Mouse (Mus musculus): ENCODE data around the gene 2310057M21Rik.
A peak's percentile ranks its signal among the peaks of the same experiment; 100 is the strongest.

2310057M21Rik gene

DNA sequence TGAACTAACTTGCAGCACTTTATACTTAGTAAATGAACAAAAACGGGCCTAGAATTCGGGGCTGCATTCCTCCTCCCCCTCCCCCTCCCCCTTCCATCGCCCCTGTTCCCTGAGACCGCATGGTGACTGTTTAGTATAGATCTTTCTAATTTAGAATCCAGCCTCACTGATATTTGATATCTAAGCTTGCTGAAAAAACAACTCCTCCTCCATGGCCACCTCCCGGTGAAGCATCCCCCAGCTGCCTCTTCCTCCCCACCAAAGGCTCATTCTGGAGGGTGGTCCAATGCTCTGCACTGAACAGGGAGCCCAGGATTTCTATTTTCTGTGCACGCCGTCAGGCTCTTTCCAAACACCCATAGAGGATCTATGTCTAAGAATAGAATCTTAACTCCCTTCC is 44.2 kb downstream of the 2310057M21Rik start:
- no peak for DNase-seq (ENCODE audit: low read depth)

DNA sequence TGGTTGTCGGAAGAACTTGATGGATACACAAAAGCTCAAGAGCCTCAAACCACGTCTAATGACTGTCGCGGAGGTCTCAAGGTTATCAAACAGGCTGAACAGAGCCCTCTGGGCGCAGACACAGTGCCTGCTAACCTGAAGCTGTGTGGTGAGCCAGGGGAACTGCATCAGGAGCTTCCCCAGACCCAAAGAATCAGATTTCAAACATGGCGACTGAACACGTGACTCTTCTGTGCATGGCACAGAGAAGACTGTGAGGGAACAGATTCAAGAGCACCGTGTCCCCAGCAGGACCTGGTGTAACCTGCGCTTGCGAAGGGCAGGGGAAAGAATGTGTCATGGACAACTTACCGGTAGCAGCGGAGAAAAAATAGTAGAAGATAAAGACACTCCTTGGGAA is 45.0 kb downstream of the 2310057M21Rik start:
- no peak for DNase-seq (ENCODE audit: low read depth)

DNA sequence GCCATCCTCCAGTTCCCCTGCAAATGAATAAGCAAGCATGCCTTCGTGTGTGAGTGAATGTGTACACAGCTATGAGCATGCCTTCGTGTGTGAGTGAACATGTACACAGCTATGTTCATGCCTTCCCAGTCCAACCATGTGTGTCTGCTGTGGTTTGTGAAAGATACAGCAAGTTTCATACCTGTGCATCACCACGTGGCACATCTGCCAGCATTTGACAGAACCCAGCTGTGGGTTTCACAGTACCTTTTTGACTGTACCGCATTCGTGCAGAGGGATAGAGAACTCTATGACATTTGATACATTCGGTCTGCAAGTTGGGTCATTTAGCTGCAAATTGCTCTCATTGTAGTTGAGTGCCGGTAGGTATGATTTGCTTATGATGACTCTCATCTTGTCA is 48.1 kb downstream of the 2310057M21Rik start:
- DNase-seq (ENCODE audit: low read depth) = no peak

DNA sequence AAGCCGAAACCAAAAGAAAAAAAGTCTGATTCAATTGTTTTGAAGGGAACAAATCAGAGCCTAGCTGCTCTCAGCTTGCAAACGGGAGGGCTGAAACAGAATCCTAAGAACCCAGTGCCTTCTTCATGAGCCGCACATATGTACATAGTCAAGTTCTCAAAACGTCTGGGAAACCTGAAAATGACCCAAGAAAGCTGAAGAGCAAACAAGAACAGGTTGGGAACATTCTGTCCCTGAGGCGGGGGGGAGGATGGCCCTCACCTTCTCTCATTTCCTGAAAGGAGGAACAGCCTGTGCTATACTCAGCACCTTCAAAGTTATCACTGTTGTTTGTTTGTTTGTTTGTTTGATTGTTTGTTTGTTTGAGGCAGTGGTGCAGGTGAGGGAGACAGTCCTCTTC is 55.8 kb downstream of the 2310057M21Rik start:
- DNase-seq (ENCODE audit: low read depth) = no peak

DNA sequence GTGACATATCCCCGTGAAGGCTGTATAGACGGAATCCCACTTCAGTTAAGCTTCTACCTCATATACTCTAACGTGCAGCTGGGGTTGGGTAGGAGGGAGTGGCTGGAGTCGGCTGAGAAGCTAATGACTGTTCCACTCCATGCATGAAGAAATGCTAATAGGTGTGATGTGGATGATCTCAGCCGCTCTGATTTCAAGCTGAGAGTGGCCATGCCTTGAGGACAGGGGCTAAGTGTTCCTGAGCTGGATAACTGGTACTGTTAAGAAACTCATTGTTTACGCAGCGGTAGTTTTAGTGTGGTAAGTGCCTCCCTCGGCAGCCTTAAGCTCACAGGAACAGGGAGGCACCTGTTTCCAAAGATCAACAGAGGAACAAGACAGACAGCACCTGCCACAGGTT is 59.2 kb downstream of the 2310057M21Rik start:
- no peak for DNase-seq (ENCODE audit: low read depth)

DNA sequence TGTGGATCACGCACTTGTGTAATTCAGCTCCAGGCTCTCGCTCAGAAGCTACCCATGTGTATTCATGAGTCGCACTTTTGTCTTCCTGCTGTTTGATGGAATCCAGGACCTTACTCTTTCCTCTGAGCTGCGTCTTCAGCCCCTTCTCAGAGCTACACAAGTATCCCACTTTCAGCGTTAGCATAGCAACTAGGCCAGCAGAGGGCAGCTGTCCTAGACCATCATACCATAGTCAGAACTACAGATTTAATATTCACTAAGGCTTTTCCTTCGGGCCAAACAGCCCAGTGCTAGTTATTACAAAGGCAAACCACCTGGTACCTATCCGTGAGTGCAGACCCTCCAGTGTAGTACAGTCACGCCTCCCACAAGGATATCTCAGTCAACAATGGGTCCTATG is 65.4 kb downstream of the 2310057M21Rik start:
- DNase-seq (ENCODE audit: low read depth) = peak; percentile 20

Data from NIH3T3 (cell line).